Mouse (Mus musculus) spleen, adult 18-20 months (tissue): ENCODE data around the gene Cpsf4l.
"Not testable (repeated sequence)": the region's sequence is repeated elsewhere in the genome, so short reads cannot be mapped to it uniquely, and the experiment has no call there.

Experiments
- DNase-seq, 2 experiments: peaks; one replicate each; pipeline ENCODE4 v3.0.0; 2022; ENCODE audit warnings: mixed read lengths in 2 of 2

Gene Cpsf4l

DNA sequence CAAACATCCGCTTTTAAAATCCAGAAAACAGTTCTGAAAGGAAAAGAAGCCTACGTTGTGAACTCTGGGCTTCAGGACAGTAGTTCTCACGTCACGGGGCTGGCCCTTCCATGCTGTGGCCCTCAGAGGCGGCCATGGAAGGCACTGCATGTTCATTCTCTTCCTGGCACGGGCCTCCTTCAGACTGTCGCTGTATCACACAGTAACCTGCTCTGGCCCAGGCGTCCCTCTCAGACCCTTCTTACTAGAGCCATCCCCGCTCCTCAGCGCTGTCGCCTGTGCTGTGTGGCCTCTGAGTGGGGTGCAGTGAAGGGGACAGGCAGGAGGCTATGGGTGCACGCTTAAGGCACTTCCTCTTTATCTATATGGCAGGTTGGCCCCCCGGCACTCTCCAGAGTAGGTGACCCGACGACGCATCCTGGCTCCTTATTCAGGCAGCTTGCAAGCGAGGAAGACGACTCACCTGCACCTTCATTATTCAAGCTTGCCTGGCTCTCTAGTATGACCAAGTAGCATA is 47.9 kb downstream of the Cpsf4l start:
- no peak for DNase-seq

DNA sequence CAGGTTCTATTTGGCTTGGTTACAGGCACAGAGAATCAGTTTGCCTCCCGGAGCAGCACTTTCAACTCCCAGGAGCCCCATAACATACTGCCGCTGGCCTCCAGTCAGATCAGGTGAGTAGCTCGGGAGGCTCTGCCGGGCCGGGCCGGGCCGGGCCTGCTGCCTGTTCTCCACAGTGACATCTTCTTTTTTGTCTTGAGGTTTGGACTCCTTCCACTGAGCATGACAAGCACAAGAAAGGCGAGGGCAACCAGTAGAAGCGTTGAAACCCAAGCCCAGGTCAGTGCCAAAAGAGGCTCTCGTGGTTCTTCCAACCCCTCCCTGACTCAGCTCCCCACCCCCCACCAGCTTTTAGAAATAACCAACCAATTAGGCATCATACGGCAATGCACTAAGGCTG is 48.9 kb downstream of the Cpsf4l start:
- no peak for DNase-seq

DNA sequence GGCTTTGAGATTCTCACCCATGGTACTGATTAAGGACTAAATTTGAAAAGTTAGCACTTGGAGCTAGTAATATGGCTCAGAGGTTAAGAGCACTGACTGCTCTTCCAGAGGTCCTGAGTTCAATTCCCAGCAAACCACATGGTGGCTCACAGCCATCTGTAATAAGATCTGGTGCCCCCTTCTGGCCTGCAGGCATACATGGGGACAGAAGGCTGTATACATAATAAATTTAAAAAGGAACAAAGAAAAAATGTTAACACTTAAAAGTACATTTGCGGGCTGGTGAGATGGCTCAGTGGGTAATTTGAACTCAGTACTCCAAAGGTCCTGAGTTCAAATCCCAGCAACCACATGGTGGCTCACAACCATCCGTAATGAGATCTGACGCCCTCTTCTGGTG is 49.6 kb downstream of the Cpsf4l start:
- not testable (repeated sequence) for DNase-seq

DNA sequence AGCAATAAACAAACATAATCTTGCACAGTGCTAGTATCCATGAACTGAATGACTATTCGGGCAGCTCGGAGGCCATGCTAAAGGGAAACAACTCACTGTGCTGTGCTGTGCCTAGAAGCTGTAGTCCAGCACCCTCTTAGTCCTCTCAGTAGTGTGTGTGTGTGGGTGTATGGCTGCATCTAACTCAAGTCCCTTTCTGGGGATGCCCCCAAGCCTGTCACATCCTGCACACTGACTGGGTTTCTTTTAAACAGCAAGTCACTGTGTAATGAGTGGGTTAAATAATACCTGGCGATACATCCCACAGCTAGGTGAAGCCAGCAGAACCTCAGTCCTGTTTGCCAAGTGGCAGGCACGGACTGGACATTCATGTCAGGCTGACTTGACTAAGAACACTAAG is 51.1 kb downstream of the Cpsf4l start:
- DNase-seq: no peak

DNA sequence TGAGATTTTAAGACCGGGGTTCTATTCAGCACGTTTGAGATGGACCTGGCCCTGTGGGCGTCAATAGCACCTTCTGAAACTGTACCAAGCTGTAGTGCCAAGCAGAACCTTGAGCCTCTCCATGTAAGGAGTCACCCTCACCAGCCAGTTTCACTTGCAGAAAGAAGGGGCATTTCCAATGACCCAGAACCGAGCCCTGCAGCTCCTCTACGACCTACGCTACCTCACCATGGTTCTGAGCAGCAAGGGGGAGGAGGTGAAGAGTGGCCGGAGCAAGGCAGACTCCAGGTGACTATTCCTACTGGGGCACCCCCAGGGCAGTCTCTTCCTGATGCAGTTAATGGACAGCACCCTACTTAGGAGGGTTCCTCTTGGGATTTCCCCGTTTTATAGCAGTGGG is 51.5 kb downstream of the Cpsf4l start:
- DNase-seq: no peak

DNA sequence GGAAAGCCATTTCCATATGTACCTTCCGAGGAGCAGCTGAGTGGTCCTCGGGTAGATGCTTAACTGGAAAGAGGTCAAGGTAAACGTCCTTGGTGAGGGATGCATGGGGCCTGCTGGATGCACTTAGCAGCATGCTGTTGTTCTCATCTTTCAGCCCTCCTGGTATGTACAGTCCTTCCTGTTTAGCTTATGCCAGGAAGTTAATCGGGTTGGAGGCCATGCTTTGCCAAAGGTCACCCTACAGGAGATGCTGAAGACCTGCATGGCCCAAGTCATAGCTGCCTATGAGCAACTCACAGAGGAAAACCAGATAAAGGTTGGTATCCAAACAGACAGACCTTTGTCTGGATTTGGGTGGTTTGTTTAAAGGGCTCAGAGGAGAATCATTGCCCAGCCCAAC is 52.6 kb downstream of the Cpsf4l start:
- no peak for DNase-seq

DNA sequence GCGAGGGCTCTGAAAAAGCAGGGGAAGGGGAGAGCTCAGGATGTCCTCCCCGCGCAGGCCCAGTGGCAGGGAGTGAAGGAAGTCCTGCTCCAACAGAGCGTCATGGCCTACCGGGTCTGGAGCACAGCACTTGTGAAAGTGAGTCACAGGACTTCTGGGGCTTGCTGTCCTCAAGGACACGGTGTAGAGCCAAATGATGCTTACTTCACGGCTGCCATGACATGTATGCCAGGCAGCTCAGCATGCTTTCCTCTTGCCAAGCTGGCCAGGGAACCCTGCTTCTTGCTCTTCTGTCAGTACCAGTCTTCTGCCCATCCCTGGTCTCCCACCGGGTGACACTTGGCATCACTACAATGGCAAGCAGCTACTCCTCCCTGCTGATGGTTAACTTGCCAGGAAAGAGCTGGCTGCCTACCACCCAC is 53.3 kb downstream of the Cpsf4l start:
- DNase-seq: no peak

DNA sequence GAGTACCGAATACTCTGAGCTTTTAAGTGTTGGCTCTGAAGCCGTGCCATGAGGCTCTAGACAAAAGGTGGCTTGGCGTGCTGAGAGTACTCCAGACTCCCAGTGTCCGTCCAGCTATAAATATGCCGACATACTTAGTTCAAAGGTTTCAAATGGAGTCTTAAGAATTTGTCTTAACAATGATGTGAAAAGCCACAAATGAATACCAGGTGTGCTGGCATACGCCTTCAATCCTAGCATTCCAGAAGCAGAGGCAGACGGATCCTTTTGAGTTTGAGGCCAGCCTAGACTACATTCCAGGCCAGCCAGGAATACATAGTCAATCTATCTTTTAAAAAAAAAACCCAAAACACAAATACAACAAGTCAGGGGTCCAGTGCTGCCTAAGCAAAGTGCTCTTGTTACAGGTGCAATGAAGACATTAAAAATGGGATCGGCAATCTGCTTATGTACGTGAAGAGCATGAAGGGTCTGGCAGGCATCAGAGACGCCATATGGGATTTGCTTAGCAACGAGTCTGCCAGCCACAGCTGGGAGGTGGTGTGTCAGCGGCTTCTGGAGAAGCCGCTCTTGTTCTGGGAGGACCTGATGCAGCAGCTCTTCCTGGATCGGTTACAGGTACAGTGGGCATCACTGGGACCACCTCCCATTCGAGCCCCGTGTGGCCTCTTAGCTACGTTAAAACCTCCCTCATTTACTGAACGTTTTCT is 55.1 kb downstream of the Cpsf4l start:
- no peak for DNase-seq

DNA sequence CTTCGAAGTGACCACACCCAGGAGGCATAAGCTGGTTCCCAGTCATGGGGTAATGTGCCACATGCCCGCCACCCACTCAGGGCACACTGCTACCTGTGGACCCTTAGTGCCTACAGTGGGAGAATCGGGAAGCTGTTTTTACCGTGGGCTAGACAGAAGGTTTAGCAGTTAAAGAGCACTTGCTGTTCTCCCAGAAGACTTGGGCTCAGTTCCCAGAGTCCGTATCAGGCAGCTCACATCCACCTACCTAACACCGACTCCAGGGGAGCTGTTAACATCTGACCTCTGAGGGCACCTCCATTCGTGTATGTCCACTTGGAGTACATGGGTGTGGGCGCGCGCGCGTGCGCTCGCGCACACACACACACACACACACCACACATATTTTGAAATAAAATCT is 55.7 kb downstream of the Cpsf4l start:
- no peak for DNase-seq

DNA sequence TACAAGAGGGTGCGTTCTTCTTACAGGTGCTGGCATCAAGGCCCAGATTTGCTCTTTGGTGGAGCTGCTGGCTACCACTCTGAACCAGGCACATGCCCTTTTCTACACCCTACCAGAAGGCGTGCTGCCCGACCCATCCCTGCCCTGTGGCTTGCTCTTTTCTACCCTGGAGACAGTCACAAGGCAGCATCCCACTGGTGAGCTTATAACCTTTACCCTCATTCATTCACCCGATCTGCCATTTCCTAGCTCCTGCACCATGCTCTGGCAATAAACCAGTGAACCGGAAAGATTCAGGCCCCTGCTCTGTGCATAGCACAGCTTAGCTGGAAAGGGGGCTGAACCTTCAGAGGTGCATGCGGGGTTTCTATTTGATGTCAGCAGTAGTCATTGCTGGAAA is 57.3 kb downstream of the Cpsf4l start:
- DNase-seq: no peak

DNA sequence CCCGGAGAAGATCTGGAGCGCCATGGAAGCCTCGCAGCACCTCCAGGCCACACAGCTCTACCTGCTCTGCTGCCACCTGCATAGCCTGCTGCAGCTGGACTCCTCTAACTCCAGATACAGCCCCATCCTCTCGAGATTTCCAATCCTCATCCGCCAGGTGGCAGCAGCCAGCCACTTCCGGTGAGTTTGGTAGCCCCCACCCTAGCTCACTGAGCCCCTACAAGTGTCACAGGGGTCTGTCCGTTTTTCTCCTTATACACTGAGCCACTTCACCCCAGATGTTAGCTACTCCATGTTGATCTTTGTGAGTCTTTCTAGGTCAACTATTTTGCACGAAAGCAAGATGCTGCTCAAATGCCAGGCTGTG is 57.9 kb downstream of the Cpsf4l start:
- DNase-seq: no peak

DNA sequence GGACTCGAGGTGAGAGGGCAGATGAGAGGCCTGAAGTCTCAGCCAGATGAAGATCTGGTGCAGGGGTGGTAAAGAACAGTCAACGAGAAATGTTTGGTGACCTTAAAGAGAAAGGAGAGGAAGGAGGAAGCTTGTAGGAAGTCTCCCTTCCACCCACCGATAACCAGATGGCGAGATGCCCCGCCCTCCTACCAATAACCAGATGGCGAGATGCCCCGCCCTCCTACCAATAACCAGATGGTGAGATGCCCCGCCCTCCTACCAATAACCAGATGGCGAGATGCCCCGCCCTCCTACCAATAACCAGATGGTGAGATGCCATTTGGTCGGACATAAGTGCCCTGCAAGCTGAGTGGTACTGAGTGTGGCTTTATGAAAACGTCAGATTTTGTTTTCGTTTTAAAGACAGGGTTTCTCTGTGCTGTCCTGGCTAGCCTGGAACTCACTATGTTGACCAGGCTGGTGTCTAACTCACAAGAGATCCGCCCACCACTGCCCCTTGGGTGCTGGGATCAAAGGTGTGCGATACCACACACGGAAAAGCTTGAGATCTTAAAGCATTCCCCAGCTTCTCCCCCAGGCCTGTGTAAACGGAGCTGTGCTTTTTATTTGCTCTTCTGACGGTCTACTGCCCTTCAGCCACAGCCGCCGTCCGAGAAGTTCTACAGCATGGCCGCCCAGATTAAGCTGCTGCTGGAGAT is 58.5 kb downstream of the Cpsf4l start:
- DNase-seq: no peak

DNA sequence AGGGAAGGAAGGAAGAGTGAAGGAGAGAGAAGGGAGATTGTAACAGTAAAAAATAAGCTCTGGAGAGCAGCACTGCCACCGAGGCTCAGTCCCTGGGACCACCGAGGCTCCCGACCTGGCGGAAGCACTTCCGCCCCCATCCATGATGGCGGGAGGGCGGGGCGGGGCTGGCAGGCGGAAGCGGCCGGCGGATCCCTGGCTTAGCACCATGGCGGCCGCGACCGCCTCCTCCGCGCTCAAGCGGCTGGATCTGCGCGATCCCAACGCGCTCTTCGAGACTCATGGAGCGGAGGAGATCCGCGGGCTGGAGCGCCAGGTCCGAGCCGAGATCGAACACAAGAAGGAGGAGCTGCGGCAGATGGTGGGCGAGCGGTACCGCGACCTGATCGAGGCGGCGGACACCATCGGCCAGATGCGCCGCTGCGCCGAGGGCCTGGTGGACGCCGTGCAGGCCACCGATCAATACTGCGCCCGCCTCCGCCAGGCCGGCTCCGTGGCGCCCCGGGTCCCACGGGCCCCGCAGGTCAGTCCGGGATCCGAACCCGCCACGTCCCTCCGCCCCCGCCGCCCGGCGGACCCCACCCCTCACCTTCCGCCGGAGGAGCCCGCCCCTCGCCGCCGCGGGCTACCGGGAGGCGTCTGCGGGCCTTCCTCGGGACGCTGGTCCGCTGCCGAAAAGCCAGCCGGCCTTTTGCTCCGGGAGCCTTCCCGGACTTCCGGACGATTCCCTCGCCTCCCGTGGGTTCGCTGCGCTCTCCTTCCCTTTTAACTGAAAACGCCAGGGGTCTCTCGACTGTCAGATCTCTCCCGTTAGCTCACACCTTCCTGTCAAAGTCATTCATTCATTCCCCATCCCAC is 60.2 kb downstream of the Cpsf4l start, which contains the start of gene Slc39a11:
Gene Slc39a11 (minus strand): TSS at position 727 of the 858 bp plus-strand sequence.
- DNase-seq: peak; percentile 47 to 69

DNA sequence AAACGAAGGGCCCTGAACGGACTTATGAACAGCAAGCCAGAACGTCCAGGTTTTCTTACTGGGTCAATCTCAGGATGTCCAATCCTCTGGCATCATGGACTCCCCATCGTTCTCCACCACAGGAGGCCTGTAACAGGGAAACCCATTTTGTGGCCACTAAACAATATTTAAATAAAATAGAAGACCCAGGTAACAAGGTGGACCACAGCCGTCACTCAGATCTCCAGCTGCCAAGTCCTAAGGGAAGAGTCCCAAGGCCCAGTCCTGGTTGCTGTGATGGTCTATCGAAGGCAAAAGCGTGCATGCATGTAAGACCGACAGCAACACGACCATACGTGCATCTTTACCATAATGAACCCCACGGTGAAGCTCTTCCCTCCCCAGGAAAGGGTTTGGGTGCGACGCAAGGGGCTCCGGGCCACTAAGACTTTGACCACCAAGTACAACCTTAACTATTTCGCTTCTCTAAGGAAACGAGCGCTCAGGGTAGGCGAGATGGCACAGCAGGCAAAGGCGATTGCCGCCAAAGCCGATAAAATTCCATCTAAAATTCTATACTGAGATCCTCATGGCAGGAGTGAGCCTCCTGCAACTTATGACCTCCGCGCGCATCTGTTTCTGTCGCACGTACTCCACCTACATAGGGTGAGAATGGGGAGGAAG is 61.0 kb downstream of the Cpsf4l start, which contains the start of gene Cog1:
Gene Cog1 (plus strand): TSS at position 480 of the 663 bp plus-strand sequence.
- no peak for DNase-seq
